Mouse (Mus musculus) gastrocnemius, adult 8-10 months (tissue): Measurements from ENCODE around the gene Adam19. TPM values are rescaled to one million over a fixed set of nuclear protein-coding genes. Genes with fewer than 3 reads are reported as not detected.
"Not testable (repeated sequence)": the region's sequence is repeated elsewhere in the genome, so short reads cannot be mapped to it uniquely, and the experiment has no call there.

Experiments
- DNase-seq, 2 experiments: peaks; one replicate each; pipeline ENCODE4 v3.0.0; 2022; ENCODE audit warnings: low spot score in 2 of 2
- total RNA-seq, 4 experiments: library from RNA; stranded (reverse); gene quantifications; 2 replicates each; pipeline ENCODE4 v1.2.4; 2022

Gene Adam19
- total RNA-seq, 4 experiments from 2014 or later: 1.5 to 2.8 (median 2.2) TPM

- DNase-seq: peak; percentile 68 to 72
Measured at GRCm38 (mm10) chr11:46127621-46128547, 72.1 kb downstream of the Adam19 start.

GRCm38 (mm10) chr11:46128548-46128945 lies 72.8 kb downstream of the Adam19 start:
- peak; percentile 67 to 72 for DNase-seq

GRCm38 (mm10) chr11:46131022-46131986 lies 75.5 kb downstream of the Adam19 start:
- DNase-seq: no peak

GRCm38 (mm10) chr11:46134899-46135298 lies 79.1 kb downstream of the Adam19 start:
- no peak for DNase-seq

- DNase-seq: no peak
Measured at GRCm38 (mm10) chr11:46143342-46143741, 87.5 kb downstream of the Adam19 start.

GRCm38 (mm10) chr11:46145163-46145875 lies 89.5 kb downstream of the Adam19 start:
- DNase-seq: no peak

GRCm38 (mm10) chr11:46146619-46147018 lies 90.8 kb downstream of the Adam19 start:
- no peak for DNase-seq

- no peak for DNase-seq
Measured at GRCm38 (mm10) chr11:46156945-46157344, 101.2 kb downstream of the Adam19 start.

- DNase-seq: no peak
Measured at GRCm38 (mm10) chr11:46157462-46157861, 101.7 kb downstream of the Adam19 start.

- no peak for DNase-seq
Measured at GRCm38 (mm10) chr11:46165866-46166585, 110.2 kb downstream of the Adam19 start, which contains the start of gene Nipal4. Gene Nipal4, minus strand, starts transcription at chr11:46166508.

- DNase-seq: no peak
Measured at GRCm38 (mm10) chr11:46168506-46168905, 112.7 kb downstream of the Adam19 start.

- DNase-seq: no peak
Measured at GRCm38 (mm10) chr11:46169908-46170307, 114.1 kb downstream of the Adam19 start.

GRCm38 (mm10) chr11:46172128-46172527 lies 116.3 kb downstream of the Adam19 start:
- no peak for DNase-seq

- no peak for DNase-seq
Measured at GRCm38 (mm10) chr11:46176155-46176554, 120.4 kb downstream of the Adam19 start.

GRCm38 (mm10) chr11:46177246-46178043 lies 121.7 kb downstream of the Adam19 start:
- DNase-seq: no peak

- DNase-seq: not testable (repeated sequence)
Measured at GRCm38 (mm10) chr11:46182031-46182430, 126.2 kb downstream of the Adam19 start.

- no peak for DNase-seq
Measured at GRCm38 (mm10) chr11:46184946-46185345, 129.2 kb downstream of the Adam19 start.

- DNase-seq: no peak
Measured at GRCm38 (mm10) chr11:46185486-46185885, 129.7 kb downstream of the Adam19 start.

GRCm38 (mm10) chr11:46188283-46188682 lies 132.5 kb downstream of the Adam19 start:
- no peak for DNase-seq

- DNase-seq: no peak
Measured at GRCm38 (mm10) chr11:46194175-46194574, 138.4 kb downstream of the Adam19 start.
